ENCODE assay signal across 30 mouse cellular contexts in the genomic region with DNA sequence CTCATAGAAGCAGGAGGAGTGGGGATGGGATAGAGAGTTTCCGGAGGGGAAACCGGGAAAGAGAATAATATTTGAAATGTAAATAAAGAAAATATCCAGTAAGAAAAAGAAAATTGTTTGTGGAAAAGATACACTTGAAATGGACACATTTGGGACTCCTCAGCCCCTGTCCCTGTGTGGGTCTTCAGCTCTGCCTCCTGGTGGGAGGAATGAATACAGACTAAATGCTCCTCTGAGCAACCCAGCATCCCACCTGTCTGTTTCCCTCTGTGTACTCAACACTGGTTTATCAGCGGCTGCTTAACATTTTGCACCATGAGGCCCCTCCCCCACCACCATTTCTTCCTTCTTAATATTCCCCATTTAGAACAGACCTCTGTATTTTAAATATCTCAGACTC. TPM values are rescaled to one million over a fixed set of nuclear protein-coding genes. Genes with fewer than 3 reads are reported as not detected.
A peak's percentile ranks its signal among the peaks of the same experiment; 100 is the strongest.
DNase-seq lines count a peak whose midpoint lies in the region; ATAC-seq and TF ChIP-seq lines count a peak whose summit lies in the region.
"Had no signal": no experiment of that assay in that cellular context is flagged by ENCODE, and none has a peak within 500 bp of the region (broad histone marks: within the 10 kb centered on the region; RNA-seq: fewer than 3 reads in every experiment).

No protein-coding gene starts in this region.

- intact Hi-C loops in heart, postnatal 36 days (cut with DNase I) = loop anchor here (10.0 kb wide), 3 partner anchors 379 to 661 kb away; no protein-coding TSS in a partner anchor

- H3K4me2 ChIP-seq in heart, postnatal 0 days (ENCODE audit: low read depth, low read length) = no peak overlapping the region
- H3K4me2 ChIP-seq: forebrain, embryonic 13.5 days; heart, embryonic 13.5 days; hindbrain, embryonic 13.5 days; kidney, embryonic 15.5 days; liver, embryonic 12.5 days; midbrain, embryonic 12.5 days had no signal

- peak; percentile 36; the same call in 1 of the 2 replicates for ATAC-seq in heart, postnatal 0 days (ENCODE audit: insufficient read depth, low read depth)
- ATAC-seq: forebrain, embryonic 13.5 days; liver, embryonic 12.5 days; liver, postnatal 0 days had no signal

- TF ChIP-seq CTCF in heart, postnatal 0 days (IDR thresholded peaks at IDR 0.05; ENCODE audit: low read depth) = peak; percentile 37
- 0 out of 2 replicates have a peak, but pooled peaks have one; percentile 0 for TF ChIP-seq CTCF in lung, adult 2 months (IDR thresholded peaks at IDR 0.05; ENCODE audit: insufficient read depth, low read length)

- no peak for TF ChIP-seq POLR2A in lung, adult 2 months (IDR thresholded peaks at IDR 0.05; ENCODE audit: borderline replicate concordance, extremely low read depth, low read depth, low read length)

- 0 out of 2 replicates have a peak, but pooled peaks cover 4% of the 10 kb centered on the region for H3K4me1 ChIP-seq in heart, postnatal 0 days (ENCODE audit: control insufficient read depth, insufficient read depth)
- H3K4me1 ChIP-seq in lung, adult 2 months (ENCODE audit: control insufficient read depth, insufficient read depth, low read length) = no peaks in the 10 kb centered on the region
- H3K4me1 ChIP-seq: liver, embryonic 12.5 days had no signal

- WGBS in heart, postnatal 0 days = 54% methylated on average over 3 of the region's 3 CpGs
- 46% methylated on average over 3 of the region's 3 CpGs for WGBS in lung, adult 2 months

- H3K9me3 ChIP-seq in heart, postnatal 0 days (replicated peaks; ENCODE audit: control insufficient read depth, low read length) = no peaks in the 10 kb centered on the region
- H3K9me3 ChIP-seq: forebrain, embryonic 13.5 days; heart, embryonic 13.5 days; hindbrain, embryonic 13.5 days; kidney, embryonic 15.5 days; liver, embryonic 12.5 days; midbrain, embryonic 12.5 days had no signal

- H3K9ac ChIP-seq in heart, postnatal 0 days (replicated peaks; ENCODE audit: low read depth, low read length) = no peak overlapping the region
- H3K9ac ChIP-seq: forebrain, embryonic 13.5 days; heart, embryonic 13.5 days; hindbrain, embryonic 13.5 days; kidney, embryonic 15.5 days; liver, embryonic 12.5 days; liver, postnatal 0 days; midbrain, embryonic 12.5 days had no signal

- no peaks in the 10 kb centered on the region for H3K36me3 ChIP-seq in heart, postnatal 0 days (replicated peaks; ENCODE audit: control insufficient read depth, insufficient read depth, low read length)
- H3K36me3 ChIP-seq: G1E; heart, embryonic 13.5 days; hindbrain, embryonic 13.5 days; kidney, embryonic 15.5 days; liver, embryonic 12.5 days; midbrain, embryonic 12.5 days had no signal

- no peak for TF ChIP-seq EP300 in heart, postnatal 0 days (IDR thresholded peaks at IDR 0.05; ENCODE audit: low read depth)

- no peak for DNase-seq in heart, postnatal 0 days (ENCODE audit: low spot score)
- no peak for DNase-seq in heart, postnatal 36 days
- DNase-seq in lung, adult 2 months = no peak
- DNase-seq in lung, adult 18-20 months = no peak
- DNase-seq in ES-CJ7 (ENCODE audit: low read depth, low spot score) = peak; percentile 14
- peak; percentile 12 for DNase-seq in ZHBTc4 (ENCODE audit: low read depth, low spot score)
- DNase-seq in kidney, postnatal 4 days = no peak
- DNase-seq: adrenal gland, postnatal 25 days; B cell, adult 2 months; cerebellum, adult 11-12 months; cerebellum, adult 9-11 months; gastrocnemius, postnatal 25 days; heart, adult 11 months; heart, postnatal 14 days; kidney, adult 18-20 months; kidney, postnatal 25 days; left cerebral cortex, postnatal 4 days; liver, postnatal 0 days; lung, postnatal 4 days; thymus, adult 18-20 months; thymus, postnatal 25 days had no signal

- H3K4me3 ChIP-seq in heart, postnatal 0 days (ENCODE audit: low read depth, low read length) = no peak overlapping the region
- H3K4me3 ChIP-seq in lung, adult 2 months (replicated peaks; ENCODE audit: extremely low read depth, low read depth, low read length) = no peak overlapping the region
- H3K4me3 ChIP-seq: forebrain, embryonic 13.5 days; heart, embryonic 13.5 days; hindbrain, embryonic 13.5 days; kidney, embryonic 15.5 days; liver, embryonic 12.5 days; megakaryocyte, embryonic 14.5 days; midbrain, embryonic 12.5 days had no signal

- no peak overlapping the region for H3K27ac ChIP-seq in heart, postnatal 0 days (ENCODE audit: low read depth)
- H3K27ac ChIP-seq: forebrain, embryonic 13.5 days; heart, embryonic 13.5 days; hindbrain, embryonic 13.5 days; kidney, embryonic 15.5 days; liver, embryonic 12.5 days; midbrain, embryonic 12.5 days had no signal

- H3K27me3 ChIP-seq in heart, postnatal 0 days (ENCODE audit: control insufficient read depth, insufficient read depth, low read length) = no peaks in the 10 kb centered on the region

RNA-seq across cellular contexts. Expression of gene Chrm2, which starts 3.8 kb away (rescaled TPM):
- 37.0 and 56.3 TPM in 2 replicates for total RNA-seq in heart, postnatal 0 days (2014; rRNA removed; ENCODE audit: low replicate concordance)
- polyA plus RNA-seq in heart, postnatal 0 days (2015; fragmentation: Nextera tagmentation; extraction: Ambion mirVana) = 14.8 and 21.4 TPM in 2 replicates
- 10 to 100 TPM; 83.7 to 86.1 TPM for total RNA-seq in heart, postnatal 36 days (2021)
- polyA plus RNA-seq in lung, adult 2 months (2012; rRNA removed) = 2.6 and 4.4 TPM in 2 replicates
- total RNA-seq: monocyte, adult 5-6 weeks had no signal
- polyA plus RNA-seq: G1E had no signal

Comparison
In these comparisons a context has a peak if more than half of its experiments do, and no peak if none do; other contexts are left out.
1. DNase-seq: peak in ES-CJ7 (single experiment) and ZHBTc4 (single experiment); none in heart, postnatal 0 days (single experiment), heart, postnatal 36 days (0 of 2), lung, adult 2 months (single experiment), lung, adult 18-20 months (0 of 2) and kidney, postnatal 4 days (0 of 2).